Mouse (Mus musculus) right cerebral cortex, postnatal 36 days (tissue): ENCODE results near the gene Sept11.

ENCODE experiments used
- DNase-seq, 2 experiments: peaks; one replicate each; pipeline ENCODE4 v3.0.0; 2022; ENCODE audit warnings: low spot score in 2 of 2, mixed read lengths in 1 of 2

The Sept11 gene

DNA sequence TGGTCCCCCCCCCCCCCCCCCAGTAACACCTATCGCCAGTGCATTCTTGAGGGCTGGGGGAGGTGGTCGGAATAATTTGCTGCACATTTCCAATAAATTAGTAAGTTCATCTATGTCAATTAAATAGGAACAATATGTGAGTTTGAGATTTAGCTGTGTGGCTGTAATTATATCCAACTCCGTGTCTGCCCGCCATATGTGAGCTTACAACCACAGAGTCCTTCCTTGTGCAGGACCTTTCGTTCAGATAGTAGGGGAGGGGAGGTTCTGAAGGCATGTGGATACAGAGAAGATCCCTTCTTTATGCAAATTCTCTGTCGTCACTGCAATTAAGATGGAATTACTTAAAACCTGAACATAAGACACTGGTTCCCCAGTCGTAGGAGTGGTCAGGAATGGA, 2.1 kb downstream of the Sept11 start:
- no peak for DNase-seq

DNA sequence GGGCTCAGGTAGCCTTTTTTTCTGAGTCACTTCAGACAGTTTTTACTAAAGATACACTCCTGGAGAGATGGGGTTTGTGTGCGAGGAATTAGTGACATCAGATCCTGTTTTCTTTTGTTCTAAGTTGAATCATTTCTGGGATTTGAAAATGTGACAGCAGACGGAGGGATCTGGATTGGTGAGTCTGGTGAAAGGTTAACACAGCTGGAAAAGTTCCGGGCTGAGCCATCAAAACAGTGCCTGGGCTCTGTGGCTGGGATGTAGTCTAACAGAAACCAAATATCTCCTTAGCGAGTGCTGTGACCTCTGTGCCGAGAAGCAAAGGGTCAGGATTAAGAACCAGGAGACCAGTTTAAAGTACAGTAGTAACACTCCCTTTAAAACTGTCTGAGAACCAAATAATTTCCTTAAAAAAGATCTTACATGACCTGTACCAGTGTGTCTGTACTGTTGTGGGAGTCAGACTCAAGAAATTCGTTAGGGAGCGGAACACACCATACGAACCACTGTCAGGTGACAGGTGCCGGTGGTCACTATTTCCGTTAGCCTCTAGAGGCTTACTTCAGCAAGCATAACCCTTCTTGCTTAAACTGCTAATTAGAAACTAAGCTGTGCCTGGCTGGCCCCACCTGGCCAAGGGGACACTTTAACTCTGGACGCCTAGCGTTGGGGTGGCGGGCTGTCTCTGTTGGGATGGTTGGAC, 4.1 kb downstream of the Sept11 start:
- DNase-seq, result no peak

DNA sequence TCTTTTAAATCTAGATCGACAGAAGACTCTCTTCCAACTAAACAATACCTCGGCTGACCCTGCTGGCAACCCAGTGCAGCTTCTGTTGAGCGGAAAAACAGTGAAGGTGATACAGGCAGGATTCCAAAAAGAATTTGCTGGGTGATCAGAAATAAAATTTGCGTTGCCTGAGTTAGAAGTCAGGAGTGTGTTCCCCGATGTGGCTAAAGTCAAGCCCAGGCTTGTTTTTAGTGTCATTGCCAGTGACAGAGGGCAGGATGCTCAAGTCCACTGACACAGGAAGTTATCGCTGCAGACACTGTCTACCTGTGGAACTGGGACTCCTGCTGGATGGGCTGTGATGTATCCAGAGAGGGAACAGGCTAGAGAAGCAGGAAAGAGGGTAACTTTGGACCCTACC, 5.0 kb downstream of the Sept11 start:
- DNase-seq, result no peak

- no peak for DNase-seq
These were observed 5.6 kb downstream of the Sept11 start for GRCm38 (mm10) chr5:93098811-93099210.

DNA sequence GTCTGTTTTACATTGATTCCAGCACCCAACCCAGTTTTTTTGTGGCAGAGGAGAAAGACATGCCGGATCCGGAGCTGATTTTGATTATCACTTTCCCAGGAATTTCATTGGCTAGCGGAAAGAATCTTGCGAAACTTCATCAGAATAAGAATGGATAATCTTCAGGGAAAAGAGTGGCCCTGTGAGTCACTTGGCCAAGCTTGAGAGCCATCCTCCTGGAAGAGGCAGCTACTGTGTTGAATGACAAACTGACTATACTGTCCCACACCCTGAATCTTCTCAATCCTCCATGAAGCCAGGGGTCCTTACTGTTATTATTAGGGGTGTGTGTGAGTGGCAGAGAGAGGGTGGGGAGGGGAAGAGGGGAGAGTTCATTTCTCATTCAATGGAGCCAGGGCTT, 7.7 kb downstream of the Sept11 start:
- DNase-seq, result no peak

GRCm38 (mm10) chr5:93101371-93101791, 8.1 kb downstream of the Sept11 start:
- DNase-seq, result no peak

GRCm38 (mm10) chr5:93103603-93104002, 10.4 kb downstream of the Sept11 start:
- DNase-seq, result no peak

DNA sequence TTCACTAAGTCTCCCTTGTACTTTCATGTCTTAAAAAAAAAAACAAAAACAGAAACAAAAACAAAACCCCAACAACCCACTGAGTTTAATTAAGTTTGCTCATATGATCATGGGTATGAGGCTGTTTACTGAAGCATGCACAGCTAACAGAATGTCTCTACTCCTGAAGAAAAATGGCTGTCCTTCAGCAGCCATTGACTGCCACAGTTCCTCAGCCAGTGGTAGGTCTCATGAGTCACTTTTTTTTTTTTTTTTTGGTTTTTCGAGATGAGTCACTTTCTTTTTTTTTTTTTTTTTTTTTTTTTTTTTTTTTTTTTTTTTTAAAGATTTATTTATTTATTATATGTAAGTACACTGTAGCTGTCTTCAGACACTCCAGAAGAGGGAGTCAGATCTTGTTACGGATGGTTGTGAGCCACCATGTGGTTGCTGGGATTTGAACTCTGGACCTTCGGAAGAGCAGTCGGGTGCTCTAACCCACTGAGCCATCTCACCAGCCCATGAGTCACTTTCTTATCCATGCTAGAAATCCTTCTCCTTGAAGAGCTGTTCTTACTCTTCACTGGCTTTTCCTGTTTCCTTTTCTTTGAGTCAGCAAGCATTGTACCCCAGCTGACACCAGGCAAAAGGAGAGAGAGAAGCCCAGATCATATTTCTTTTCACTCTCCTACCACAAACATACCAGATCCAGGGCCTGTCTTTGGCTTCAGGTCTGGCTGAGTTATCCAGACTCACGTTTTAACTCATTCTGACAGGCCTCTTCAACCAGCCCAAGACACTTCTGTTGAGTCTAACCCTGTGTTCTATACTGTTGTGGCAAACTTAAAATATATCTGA, 12.0 kb downstream of the Sept11 start:
- no peak for DNase-seq

- no peak for DNase-seq
These were observed 12.8 kb downstream of the Sept11 start for GRCm38 (mm10) chr5:93106048-93106447.

DNA sequence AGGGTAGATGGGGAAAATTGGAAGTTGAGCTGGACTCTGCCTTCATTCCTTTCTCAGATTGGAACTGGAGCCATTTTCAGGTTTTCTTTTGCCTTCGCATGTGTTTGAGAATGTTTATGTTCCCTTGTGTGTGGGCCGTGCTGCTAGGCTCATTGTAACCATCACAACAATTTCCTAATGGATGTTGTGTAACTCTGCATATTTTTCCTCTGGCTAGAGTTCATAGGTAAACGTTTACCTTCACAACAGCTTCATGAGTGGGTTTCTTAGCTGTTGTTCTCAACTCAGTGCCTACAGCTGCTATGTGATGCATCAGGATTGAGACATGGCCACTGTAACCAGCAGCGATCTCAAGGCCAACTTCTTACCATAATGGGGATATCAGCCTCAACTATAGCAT, 15.5 kb downstream of the Sept11 start:
- no peak for DNase-seq

DNA sequence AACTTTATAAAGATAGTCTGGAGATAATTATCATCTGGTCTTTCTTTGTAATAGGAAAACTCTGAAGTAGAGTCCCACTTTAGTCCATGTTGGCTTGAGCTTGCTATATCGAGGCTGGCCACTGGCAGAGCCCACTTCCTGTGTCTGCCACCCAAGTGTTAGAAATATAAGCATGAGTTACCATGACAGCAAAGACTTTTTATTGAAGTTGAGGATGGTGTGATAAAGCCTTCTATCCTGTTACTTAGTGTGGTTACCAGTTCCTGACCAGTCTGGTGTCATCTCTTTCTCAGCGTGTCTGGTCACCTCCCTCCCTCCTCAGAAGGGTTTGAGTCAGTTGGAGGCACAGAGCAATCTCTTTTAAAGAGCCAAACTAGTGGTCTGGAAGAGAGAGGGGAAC, 16.3 kb downstream of the Sept11 start:
- DNase-seq, result no peak

GRCm38 (mm10) chr5:93112290-93112689, 19.1 kb downstream of the Sept11 start:
- DNase-seq, result no peak

DNA sequence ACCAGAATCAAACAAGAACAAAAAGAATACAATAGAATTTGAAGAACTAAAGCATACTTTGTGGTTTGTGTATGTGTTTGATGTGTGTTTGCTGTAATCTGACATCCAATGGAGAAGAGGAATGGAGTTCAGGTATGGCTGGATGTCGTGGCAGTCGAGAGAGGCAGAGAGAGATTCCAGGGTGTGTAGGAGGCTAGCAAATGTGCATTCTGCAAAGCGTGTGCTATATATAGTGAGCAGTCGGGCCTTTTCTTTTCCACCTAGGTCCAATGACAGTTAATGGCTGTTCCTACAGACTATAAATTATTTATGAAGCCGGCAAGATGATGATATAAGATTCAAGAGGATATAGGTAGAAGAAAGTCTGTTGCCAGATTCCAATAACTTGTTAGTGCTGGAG, 20.3 kb downstream of the Sept11 start:
- no peak for DNase-seq

DNA sequence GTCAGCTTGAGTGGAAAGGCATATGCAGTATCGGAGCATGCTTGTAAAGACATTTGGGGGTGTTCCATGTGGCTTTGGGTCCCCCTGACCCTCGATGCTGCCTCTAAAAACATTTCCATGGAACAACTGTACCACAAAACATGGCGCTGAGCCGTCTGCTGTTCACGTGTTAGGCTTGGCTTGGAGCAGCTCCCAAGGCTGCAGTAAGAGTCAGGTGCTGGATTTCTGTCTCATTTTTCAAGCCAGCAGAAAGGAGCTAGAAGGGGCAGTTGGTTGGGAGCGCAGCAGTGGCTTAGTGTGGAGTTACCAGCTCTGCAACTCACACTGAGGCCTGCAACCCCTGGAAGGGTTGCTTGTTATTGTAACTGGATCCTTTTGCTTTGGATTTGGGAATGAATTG, 21.3 kb downstream of the Sept11 start:
- DNase-seq, result no peak

DNA sequence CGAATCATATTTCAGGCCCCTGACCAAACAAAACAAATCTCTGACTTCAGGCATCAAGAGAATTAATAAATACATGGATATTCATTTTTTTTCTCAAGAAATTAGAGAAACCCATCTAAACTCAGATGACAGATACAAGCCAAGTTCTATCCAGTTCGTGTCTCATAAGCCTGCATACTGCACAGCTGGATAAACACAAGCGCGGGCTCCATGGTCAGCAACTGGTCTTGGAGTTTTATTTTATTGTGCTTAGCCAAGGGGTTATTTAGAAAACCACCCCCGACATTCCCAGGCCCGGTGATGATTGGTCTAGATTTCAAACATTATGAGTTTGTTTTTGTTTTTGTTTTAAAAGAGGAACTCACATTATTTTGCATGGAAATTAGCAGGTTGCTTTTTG, 21.8 kb downstream of the Sept11 start:
- no peak for DNase-seq

DNA sequence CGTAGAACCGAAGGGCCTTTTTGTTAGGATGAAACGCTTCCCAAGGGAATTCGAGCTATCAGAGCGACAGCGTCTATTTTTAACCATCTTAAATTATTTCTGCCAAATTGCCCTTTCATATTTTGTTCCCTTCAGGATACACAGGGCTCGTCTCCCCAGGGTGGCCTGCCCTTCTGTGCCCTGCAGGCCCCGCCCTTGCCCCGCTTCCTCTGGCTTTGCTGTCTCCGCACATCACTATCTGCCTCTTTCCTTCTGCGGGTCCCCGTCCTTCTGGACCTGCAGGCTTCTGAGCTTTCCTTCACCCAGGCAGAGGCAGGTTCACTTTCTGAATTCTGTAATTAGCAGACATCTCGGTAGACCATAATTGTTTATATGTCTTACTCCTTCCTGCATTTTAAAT, 22.6 kb downstream of the Sept11 start:
- DNase-seq, result no peak

DNA sequence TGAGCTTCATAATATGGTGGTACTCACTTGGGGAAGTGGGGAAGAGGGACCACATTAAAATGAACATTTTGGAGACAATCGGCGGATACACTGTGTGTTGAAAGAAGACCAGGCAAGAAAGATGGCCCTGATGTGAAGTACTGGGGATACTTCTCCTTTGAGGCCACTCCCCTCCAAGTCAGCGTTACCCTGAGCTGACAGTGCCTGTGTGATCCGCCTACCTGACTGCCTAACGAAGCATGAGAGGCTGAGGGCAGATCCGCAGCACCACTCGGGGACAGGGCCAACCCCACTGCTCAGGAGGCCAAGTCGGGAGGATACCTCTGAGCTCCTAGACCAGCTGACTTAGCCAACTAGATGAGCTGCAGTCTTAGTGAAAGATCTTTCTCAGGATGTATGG, 24.4 kb downstream of the Sept11 start:
- no peak for DNase-seq

DNA sequence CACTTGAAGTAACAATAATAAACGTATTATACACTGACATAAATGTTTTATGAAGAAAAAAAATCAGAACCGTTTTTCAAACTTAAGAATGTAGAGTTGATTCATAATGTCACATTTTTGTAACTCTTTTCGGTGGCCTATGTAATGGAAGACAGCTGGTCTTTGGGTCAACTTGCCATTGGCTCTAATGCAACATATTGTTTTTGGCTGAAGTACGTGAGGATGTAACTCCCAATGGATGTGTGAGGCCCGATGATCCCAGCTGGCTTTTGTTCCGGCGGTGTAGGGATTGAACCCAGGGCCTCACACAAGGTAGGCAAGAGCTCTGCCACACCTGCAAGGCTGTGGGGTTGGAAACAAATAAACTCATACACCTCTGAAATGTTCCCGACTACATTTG, 28.4 kb downstream of the Sept11 start:
- DNase-seq, result no peak

DNA sequence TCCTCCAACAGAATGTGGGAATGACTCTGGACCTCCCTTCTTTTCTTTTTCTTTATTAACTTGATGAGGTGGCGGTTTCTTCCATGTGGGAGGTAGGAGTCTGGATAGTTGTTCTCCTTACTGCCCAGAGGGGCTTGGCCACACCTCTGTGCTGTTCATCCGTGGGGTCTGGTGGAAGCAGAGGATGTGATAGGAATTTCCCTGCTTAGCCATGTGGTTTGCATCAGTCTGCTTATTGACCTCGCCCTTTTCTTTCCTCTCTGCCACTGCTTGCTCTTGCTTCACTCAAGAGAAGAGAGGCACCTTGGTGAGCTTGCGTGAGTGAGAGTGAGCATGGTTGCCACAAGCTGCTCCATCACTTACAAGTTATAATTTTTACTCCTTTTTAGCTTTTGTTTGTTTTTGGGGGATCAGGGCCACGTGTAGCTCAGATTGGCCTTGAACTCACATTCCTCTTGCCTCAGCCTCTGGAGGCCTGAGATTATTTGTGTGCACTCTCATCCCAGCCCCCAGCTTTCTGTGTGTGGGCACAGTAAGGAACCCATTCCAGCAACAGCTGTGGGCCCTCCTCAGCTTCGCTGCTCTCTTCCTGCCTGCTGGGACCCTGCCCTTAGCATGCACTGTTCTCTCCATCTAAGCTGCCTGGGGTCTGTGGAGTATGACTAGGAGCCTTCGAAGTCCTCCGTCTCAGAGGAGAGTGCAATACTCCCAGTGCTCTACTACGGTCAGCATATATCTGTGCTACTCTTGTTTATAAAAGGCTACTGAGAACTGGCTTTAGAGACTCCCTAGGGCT, 31.0 kb downstream of the Sept11 start:
- no peak for DNase-seq

DNA sequence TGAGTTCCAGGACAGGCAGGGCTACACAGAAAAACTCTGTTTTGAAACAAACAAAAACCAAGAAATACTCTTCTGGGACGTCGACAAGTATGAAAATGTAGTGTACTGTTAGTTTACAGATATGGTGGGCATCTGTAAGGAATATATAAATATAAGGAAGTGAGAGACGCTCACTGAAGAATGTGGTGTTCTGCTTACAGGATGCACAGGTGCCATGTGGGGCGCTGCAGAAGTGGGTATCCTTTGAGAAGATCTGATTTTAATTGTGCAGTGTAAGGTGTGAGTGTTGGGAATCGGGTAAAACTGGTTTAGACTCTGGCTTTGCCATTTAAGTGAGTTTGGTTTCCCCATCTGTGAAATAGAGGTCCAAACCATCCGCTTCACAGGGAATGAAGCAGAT, 32.1 kb downstream of the Sept11 start:
- no peak for DNase-seq

- no peak for DNase-seq
These were observed 33.1 kb downstream of the Sept11 start for GRCm38 (mm10) chr5:93126222-93126929.
